8 mouse cellular contexts compared by ENCODE assay signal in genomic region chr1:134331879-134332635, GRCm38 (mm10). TPM values are rescaled to one million over a fixed set of nuclear protein-coding genes. Genes with fewer than 3 reads are reported as not detected.
A peak's percentile ranks its signal among the peaks of the same experiment; 100 is the strongest.
DNase-seq lines count a peak whose midpoint lies in the region; ATAC-seq and TF ChIP-seq lines count a peak whose summit lies in the region.

No protein-coding gene starts in this region.

- ATAC-seq in forebrain, embryonic 11.5 days (replicated peaks; ENCODE audit: low FRiP score): no peak
- no peak; the same call in none of the 2 replicates for ATAC-seq in forebrain, embryonic 16.5 days
- ATAC-seq in limb, embryonic 11.5 days (ENCODE audit: insufficient number of reproducible peaks, low FRiP score, low TSS enrichment, low read depth): no peak

- H3K4me2 ChIP-seq in forebrain, embryonic 11.5 days (ENCODE audit: low read depth, low read length, severe bottlenecking): no peak overlapping the region
- no peak overlapping the region for H3K4me2 ChIP-seq in forebrain, embryonic 16.5 days (ENCODE audit: low read length)
- no peak overlapping the region for H3K4me2 ChIP-seq in limb, embryonic 11.5 days (ENCODE audit: low read depth, severe bottlenecking)

- H3K27me3 ChIP-seq in forebrain, embryonic 11.5 days (ENCODE audit: control insufficient read depth, insufficient read depth, low read length): no peaks in the 10 kb centered on the region
- H3K27me3 ChIP-seq in forebrain, embryonic 16.5 days (replicated peaks; ENCODE audit: control insufficient read depth, insufficient read depth, low read length): no peaks in the 10 kb centered on the region
- no peaks in the 10 kb centered on the region for H3K27me3 ChIP-seq in kidney, adult 2 months (replicated peaks; ENCODE audit: control insufficient read depth, insufficient read depth, low read length)
- H3K27me3 ChIP-seq in limb, embryonic 11.5 days (ENCODE audit: control insufficient read depth, insufficient read depth, low read length): no peaks in the 10 kb centered on the region
- H3K27me3 ChIP-seq in spleen, adult 2 months (ENCODE audit: control insufficient read depth, insufficient read depth, low read length): no peaks in the 10 kb centered on the region

- H3K36me3 ChIP-seq in forebrain, embryonic 11.5 days (ENCODE audit: control insufficient read depth, insufficient read depth, low read length): no peaks in the 10 kb centered on the region
- no peaks in the 10 kb centered on the region for H3K36me3 ChIP-seq in forebrain, embryonic 16.5 days (ENCODE audit: control insufficient read depth, insufficient read depth)
- H3K36me3 ChIP-seq in kidney, adult 2 months (ENCODE audit: control insufficient read depth, insufficient read depth, low read length): no peaks in the 10 kb centered on the region
- no peaks in the 10 kb centered on the region for H3K36me3 ChIP-seq in limb, embryonic 11.5 days (ENCODE audit: control insufficient read depth, insufficient read depth, low read length)
- H3K36me3 ChIP-seq in spleen, adult 2 months (ENCODE audit: control insufficient read depth, insufficient read depth, low read length): no peaks in the 10 kb centered on the region

- intact Hi-C loops in gastrocnemius, postnatal 36 days (cut with DNase I): loop anchor here (5.0 to 10.0 kb wide), 2 partner anchors 215 to 277 kb away; no protein-coding TSS in a partner anchor

- TF ChIP-seq POLR2A in kidney, adult 2 months (IDR thresholded peaks at IDR 0.05; ENCODE audit: low read depth, low read length): no peak
- TF ChIP-seq POLR2A in spleen, adult 2 months (IDR thresholded peaks at IDR 0.05; ENCODE audit: low read depth, low read length): no peak

- H3K4me3 ChIP-seq in forebrain, embryonic 11.5 days (ENCODE audit: low read depth, low read length): no peak overlapping the region
- H3K4me3 ChIP-seq in forebrain, embryonic 16.5 days (replicated peaks; ENCODE audit: low read length): no peak overlapping the region
- H3K4me3 ChIP-seq in kidney, adult 2 months (ENCODE audit: insufficient read depth, low read depth, low read length): no peak overlapping the region
- H3K4me3 ChIP-seq in limb, embryonic 11.5 days (ENCODE audit: low read depth, low read length): no peak overlapping the region
- no peak overlapping the region for H3K4me3 ChIP-seq in spleen, adult 2 months (ENCODE audit: extremely low read depth, insufficient read depth, insufficient read length)

- no peak overlapping the region for H3K27ac ChIP-seq in forebrain, embryonic 11.5 days (ENCODE audit: low read depth, low read length)
- no peak overlapping the region for H3K27ac ChIP-seq in forebrain, embryonic 16.5 days (ENCODE audit: low read length)
- no peak overlapping the region for H3K27ac ChIP-seq in kidney, adult 2 months (ENCODE audit: insufficient read depth, low read depth, low read length)
- H3K27ac ChIP-seq in limb, embryonic 11.5 days (replicated peaks; ENCODE audit: low read depth, low read length): no peak overlapping the region
- H3K27ac ChIP-seq in spleen, adult 2 months (ENCODE audit: insufficient read depth, low read length): no peak overlapping the region

- TF ChIP-seq CTCF in kidney, adult 2 months (conservative IDR thresholded peaks at IDR 0.05; ENCODE audit: insufficient read depth, insufficient read length, low read depth, low read length): peak; percentile 87
- TF ChIP-seq CTCF in spleen, adult 2 months (IDR thresholded peaks at IDR 0.05; ENCODE audit: extremely low read depth, insufficient read depth, insufficient read length, insufficient replicate concordance): peak; percentile 65; the same call in 1 of the 2 replicates

- no peak overlapping the region for H3K9ac ChIP-seq in forebrain, embryonic 11.5 days (ENCODE audit: low read length)
- H3K9ac ChIP-seq in forebrain, embryonic 16.5 days (replicated peaks; ENCODE audit: low read depth, low read length): no peak overlapping the region
- H3K9ac ChIP-seq in limb, embryonic 11.5 days (ENCODE audit: low read length): no peak overlapping the region

- no peaks in the 10 kb centered on the region for H3K4me1 ChIP-seq in forebrain, embryonic 11.5 days (replicated peaks; ENCODE audit: control insufficient read depth, insufficient read depth, low read length)
- H3K4me1 ChIP-seq in forebrain, embryonic 16.5 days (replicated peaks; ENCODE audit: control insufficient read depth, insufficient read depth, low read length): peaks cover 11% of the 10 kb centered on the region
- no peaks in the 10 kb centered on the region for H3K4me1 ChIP-seq in kidney, adult 2 months (ENCODE audit: control insufficient read depth, insufficient read depth, low read length)
- H3K4me1 ChIP-seq in limb, embryonic 11.5 days (ENCODE audit: control insufficient read depth, insufficient read depth, low read length): no peaks in the 10 kb centered on the region
- H3K4me1 ChIP-seq in spleen, adult 2 months (ENCODE audit: control insufficient read depth, insufficient read depth, insufficient read length): 0 out of 2 replicates have a peak, but pooled peaks cover 5% of the 10 kb centered on the region

- 59% methylated on average over 20 of the region's 20 CpGs for WGBS in forebrain, embryonic 11.5 days
- 57% methylated on average over 20 of the region's 20 CpGs for WGBS in forebrain, embryonic 16.5 days
- WGBS in kidney, adult 2 months: 49% methylated on average over 20 of the region's 20 CpGs
- 61% methylated on average over 20 of the region's 20 CpGs for WGBS in limb, embryonic 11.5 days
- 40% methylated on average over 20 of the region's 20 CpGs for WGBS in spleen, adult 2 months

- peak; percentile 87 for DNase-seq in forebrain, embryonic 11.5 days (ENCODE audit: low spot score)
- peak; percentile 70 to 88 for DNase-seq in cerebellum, postnatal 4 days (ENCODE audit: low spot score in 2 of 2)
- peak; percentile 61 to 76 for DNase-seq in gastrocnemius, postnatal 36 days
- peak; percentile 71 for DNase-seq in kidney, adult 2 months
- DNase-seq in limb, embryonic 11.5 days (ENCODE audit: low spot score): peak; percentile 88
- peak; percentile 19 to 44 for DNase-seq in monocyte, adult 2 months (ENCODE audit: low read depth in 1 of 2, low spot score in 2 of 2)
- peak; percentile 25 to 63 for DNase-seq in spleen, adult 2 months (ENCODE audit: low read depth in 1 of 2, low spot score in 2 of 2)

- no peaks in the 10 kb centered on the region for H3K9me3 ChIP-seq in forebrain, embryonic 11.5 days (ENCODE audit: control insufficient read depth, low read length)
- no peaks in the 10 kb centered on the region for H3K9me3 ChIP-seq in forebrain, embryonic 16.5 days (ENCODE audit: control insufficient read depth, low read length)
- H3K9me3 ChIP-seq in limb, embryonic 11.5 days (ENCODE audit: control insufficient read depth, low read length): no peaks in the 10 kb centered on the region

RNA-seq across cellular contexts. Expression of gene Ppfia4, which starts 0.7 kb away (rescaled TPM):
- 1.7 and 2.5 TPM in 2 replicates for polyA plus RNA-seq in forebrain, embryonic 11.5 days (2014; fragmentation: Nextera tagmentation; extraction: Ambion mirVana)
- 11.1 and 16.4 TPM in 2 replicates for polyA plus RNA-seq in forebrain, embryonic 16.5 days (2015; fragmentation: Nextera tagmentation; extraction: Ambion mirVana)
- total RNA-seq in gastrocnemius, postnatal 36 days (2021): 1 to 10 TPM in 1 of 2 experiments, under 1 TPM in 1; 0.99 to 1.2 TPM
- polyA plus RNA-seq in kidney, adult 2 months (2012; rRNA removed): 3.6 and 4.2 TPM in 2 replicates
- polyA plus RNA-seq in limb, embryonic 11.5 days (2014; fragmentation: Nextera tagmentation; extraction: Ambion mirVana): 2.3 and 3.4 TPM in 2 replicates
- 20.1 and 28.5 TPM in 2 replicates for polyA plus RNA-seq in spleen, adult 2 months (2012; rRNA removed)

RNA-seq across cellular contexts. Expression of gene Tmem183a, which starts 29.7 kb away (rescaled TPM):
- polyA plus RNA-seq in forebrain, embryonic 11.5 days (2014; fragmentation: Nextera tagmentation; extraction: Ambion mirVana): 133 and 145 TPM in 2 replicates
- 150 and 151 TPM in 2 replicates for polyA plus RNA-seq in forebrain, embryonic 16.5 days (2015; fragmentation: Nextera tagmentation; extraction: Ambion mirVana)
- 10 to 100 TPM; 11.6 to 16.9 TPM for total RNA-seq in gastrocnemius, postnatal 36 days (2021)
- 84.0 and 100 TPM in 2 replicates for polyA plus RNA-seq in kidney, adult 2 months (2012; rRNA removed)
- polyA plus RNA-seq in limb, embryonic 11.5 days (2014; fragmentation: Nextera tagmentation; extraction: Ambion mirVana): 117 and 119 TPM in 2 replicates
- polyA plus RNA-seq in spleen, adult 2 months (2012; rRNA removed): 39.2 and 42.2 TPM in 2 replicates

RNA-seq across cellular contexts. Expression of gene Myog, which starts 42.3 kb away (rescaled TPM):
- polyA plus RNA-seq in forebrain, embryonic 11.5 days (2014; fragmentation: Nextera tagmentation; extraction: Ambion mirVana): not detected in 2 replicates
- polyA plus RNA-seq in forebrain, embryonic 16.5 days (2015; fragmentation: Nextera tagmentation; extraction: Ambion mirVana): 0.32 TPM in 1 of 2 replicates, not detected in the other
- total RNA-seq in gastrocnemius, postnatal 36 days (2021): 10 to 100 TPM; 20.1 to 20.9 TPM
- polyA plus RNA-seq in kidney, adult 2 months (2012; rRNA removed): 0.09 TPM in 1 of 2 replicates, not detected in the other
- polyA plus RNA-seq in limb, embryonic 11.5 days (2014; fragmentation: Nextera tagmentation; extraction: Ambion mirVana): 30.5 and 31.5 TPM in 2 replicates
- polyA plus RNA-seq in spleen, adult 2 months (2012; rRNA removed): not detected in 2 replicates

RNA-seq across cellular contexts. Expression of gene 4933406M09Rik, which starts 53.7 kb away (rescaled TPM):
- not detected in 2 replicates for polyA plus RNA-seq in forebrain, embryonic 11.5 days (2014; fragmentation: Nextera tagmentation; extraction: Ambion mirVana)
- not detected in 2 replicates for polyA plus RNA-seq in forebrain, embryonic 16.5 days (2015; fragmentation: Nextera tagmentation; extraction: Ambion mirVana)
- not detected for total RNA-seq in gastrocnemius, postnatal 36 days (2021)
- 0.06 TPM in 1 of 2 replicates, not detected in the other for polyA plus RNA-seq in kidney, adult 2 months (2012; rRNA removed)
- not detected in 2 replicates for polyA plus RNA-seq in limb, embryonic 11.5 days (2014; fragmentation: Nextera tagmentation; extraction: Ambion mirVana)
- not detected in 2 replicates for polyA plus RNA-seq in spleen, adult 2 months (2012; rRNA removed)

Comparison
In these comparisons a context has a peak if more than half of its experiments do, and no peak if none do; other contexts are left out.
1. DNase-seq: peak in every context shown above with its lines; median percentile 88 in limb, embryonic 11.5 days; 87 in forebrain, embryonic 11.5 days; 79 in cerebellum, postnatal 4 days; 71 in kidney, adult 2 months; 68 in gastrocnemius, postnatal 36 days; 44 in spleen, adult 2 months; 32 in monocyte, adult 2 months.
2. RNA of gene Myog, which starts 42.3 kb away (polyA plus RNA-seq): 30.5 to 31.5 TPM in limb, embryonic 11.5 days; 0.09 TPM in kidney, adult 2 months, 0.32 TPM in forebrain, embryonic 16.5 days, not detected in forebrain, embryonic 11.5 days and not detected in spleen, adult 2 months; every median in the first group is over 10 times any median in the second.